Mouse (Mus musculus) kidney, adult 18-20 months (tissue): ENCODE measurements around the gene Selenos.

Experiments used
- DNase-seq: peaks from one replicate; pipeline ENCODE4 v3.0.0; 2021

The Selenos gene

DNA sequence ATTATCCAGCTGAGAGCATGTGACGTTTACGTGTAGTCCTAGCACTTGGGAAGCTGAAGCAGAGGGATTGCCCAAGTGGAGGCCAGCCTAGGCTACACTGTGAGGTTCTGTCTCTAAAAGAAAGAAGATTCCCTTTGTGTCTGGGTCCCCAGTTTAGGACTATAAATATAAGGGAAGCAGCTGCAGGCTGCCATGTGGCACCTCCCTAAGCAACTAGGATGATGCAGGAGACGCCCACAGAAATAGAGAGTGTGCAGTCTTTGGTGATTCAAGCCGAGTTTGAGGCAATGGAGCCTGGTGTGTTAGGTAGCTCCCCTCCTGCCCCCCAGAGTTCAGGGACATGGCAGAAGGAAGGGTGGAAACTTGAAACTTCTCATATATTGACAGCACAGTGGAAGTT lies 8.2 kb downstream of the Selenos start:
- DNase-seq: no peak

- DNase-seq: no peak
Measured at GRCm38 (mm10) chr7:66088077-66088476, 8.6 kb downstream of the Selenos start.

- DNase-seq: peak; percentile 18
Measured at GRCm38 (mm10) chr7:66090676-66091190, 11.3 kb downstream of the Selenos start.

- DNase-seq: no peak
Measured at GRCm38 (mm10) chr7:66091553-66091952, 12.1 kb downstream of the Selenos start.

DNA sequence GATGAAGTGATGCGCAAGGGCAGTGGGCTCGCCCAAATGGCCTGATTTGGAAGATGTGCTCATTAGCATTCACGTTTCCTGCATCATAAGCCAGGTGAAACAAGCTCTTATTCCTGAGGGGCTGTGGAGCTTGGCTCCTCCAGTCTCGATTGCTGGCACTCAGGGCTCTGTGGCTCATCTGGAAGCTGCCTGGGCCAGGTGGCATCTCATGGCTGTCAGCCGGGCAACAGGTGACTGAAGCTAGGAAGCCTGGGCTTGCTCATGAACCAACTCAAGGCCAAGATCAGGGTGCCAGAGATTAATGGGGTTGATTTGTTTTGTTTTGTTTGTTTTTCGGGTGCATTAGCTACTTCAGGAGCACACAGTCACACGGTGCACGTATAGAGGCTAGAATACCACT lies 13.2 kb downstream of the Selenos start:
- DNase-seq: no peak

GRCm38 (mm10) chr7:66094141-66094540 lies 14.7 kb downstream of the Selenos start:
- peak; percentile 35 for DNase-seq

DNA sequence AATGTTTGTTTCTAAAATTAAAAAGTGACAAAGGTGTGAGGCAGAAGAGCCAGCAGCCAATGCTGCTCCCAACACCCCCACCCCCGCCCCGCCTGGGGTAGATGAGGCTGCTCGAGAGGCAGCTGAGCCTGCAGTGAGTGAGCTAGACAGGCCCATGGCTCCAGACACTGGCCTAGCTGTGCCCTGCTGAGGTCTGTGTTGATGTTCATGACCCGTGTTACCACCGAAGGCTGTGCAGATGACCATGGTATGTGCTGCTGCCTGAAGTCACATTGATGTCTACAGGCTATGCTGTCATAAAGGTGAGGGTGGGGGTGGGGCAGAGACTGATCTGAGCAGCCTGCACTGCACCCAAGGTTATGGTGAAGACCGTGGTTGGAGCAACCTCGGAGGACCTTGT lies 19.4 kb downstream of the Selenos start:
- no peak for DNase-seq

DNA sequence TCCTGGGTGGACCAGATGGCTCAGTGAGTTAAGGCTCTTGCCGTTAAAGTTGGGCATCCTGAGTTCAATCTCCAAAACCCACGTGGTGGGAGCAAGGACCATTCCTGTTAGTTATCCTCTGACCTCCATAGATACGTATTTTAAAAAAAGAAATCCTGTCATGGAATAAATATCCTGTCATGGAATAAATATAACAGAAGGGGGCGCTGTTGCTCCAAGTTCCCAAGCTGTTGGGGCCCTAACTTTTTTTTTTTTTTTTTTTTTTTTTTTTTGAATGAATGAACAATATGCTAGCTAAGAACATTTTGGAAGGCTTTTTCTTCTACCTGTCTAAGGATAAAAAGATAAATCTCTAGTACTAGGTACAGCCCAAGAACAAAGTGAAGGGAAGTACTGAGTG lies 22.4 kb downstream of the Selenos start:
- DNase-seq: no peak

- no peak for DNase-seq
Measured at GRCm38 (mm10) chr7:66104531-66104930, 25.1 kb downstream of the Selenos start.

- DNase-seq: no peak
Measured at GRCm38 (mm10) chr7:66105771-66106170, 26.3 kb downstream of the Selenos start.

GRCm38 (mm10) chr7:66106581-66107056 lies 27.2 kb downstream of the Selenos start:
- no peak for DNase-seq

- DNase-seq: peak; percentile 34
Measured at GRCm38 (mm10) chr7:66107206-66107605, 27.8 kb downstream of the Selenos start.

- peak; percentile 20 for DNase-seq
Measured at GRCm38 (mm10) chr7:66107930-66108329, 28.5 kb downstream of the Selenos start.

DNA sequence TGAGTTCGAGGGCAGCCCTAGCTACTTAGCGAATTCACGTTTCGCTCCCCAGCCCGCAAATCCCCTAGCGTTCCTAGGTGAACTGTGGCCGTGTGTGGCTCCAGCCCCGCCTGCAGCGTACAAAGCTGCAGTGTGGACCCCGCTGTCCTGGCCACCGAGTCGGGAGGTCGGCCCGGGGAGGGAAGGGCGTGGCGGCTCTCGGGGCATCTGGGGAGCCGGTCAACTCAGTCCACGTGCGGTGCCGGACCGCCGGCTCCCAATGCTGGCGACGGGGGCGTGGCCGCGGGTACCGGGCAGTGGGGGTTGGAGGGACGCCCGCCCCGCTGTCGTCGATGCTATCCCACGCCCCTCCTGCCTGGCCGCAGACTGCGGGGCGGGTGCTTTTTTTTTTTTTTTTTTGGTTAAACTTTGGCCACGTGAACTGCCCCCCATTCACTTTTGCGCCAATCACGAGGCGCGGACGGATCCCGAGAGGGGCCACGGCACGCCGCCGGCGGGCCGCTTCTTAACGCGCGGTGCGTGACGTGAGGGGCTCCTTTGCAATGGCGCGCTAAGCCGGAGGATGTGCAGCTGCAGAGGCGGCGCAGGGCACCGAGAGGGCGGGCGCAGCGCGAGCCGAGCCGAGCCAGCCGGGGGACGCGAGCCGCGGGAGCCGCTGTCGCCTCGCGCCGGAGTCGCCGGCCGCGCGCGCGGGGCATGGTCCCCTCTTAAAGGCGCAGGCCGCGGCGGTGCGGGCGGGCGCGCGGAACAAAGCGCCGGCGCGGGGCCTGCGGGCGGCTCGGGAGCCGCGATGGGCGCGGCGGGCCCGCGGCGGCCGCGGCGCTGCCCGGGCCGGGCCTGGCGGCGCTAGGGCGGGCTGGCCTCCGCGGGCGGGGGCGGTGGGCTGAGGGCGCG lies 29.8 kb downstream of the Selenos start, which contains the start of gene Chsy1:
TSS of gene Chsy1 (plus strand) at position 555 of the 894 bp plus-strand sequence.
- peak; percentile 89 for DNase-seq

- peak; percentile 45 for DNase-seq
Measured at GRCm38 (mm10) chr7:66109855-66110635, 30.6 kb downstream of the Selenos start.

GRCm38 (mm10) chr7:66110636-66111112 lies 31.2 kb downstream of the Selenos start:
- peak; percentile 19 for DNase-seq

GRCm38 (mm10) chr7:66111211-66111610 lies 31.8 kb downstream of the Selenos start:
- no peak for DNase-seq

DNA sequence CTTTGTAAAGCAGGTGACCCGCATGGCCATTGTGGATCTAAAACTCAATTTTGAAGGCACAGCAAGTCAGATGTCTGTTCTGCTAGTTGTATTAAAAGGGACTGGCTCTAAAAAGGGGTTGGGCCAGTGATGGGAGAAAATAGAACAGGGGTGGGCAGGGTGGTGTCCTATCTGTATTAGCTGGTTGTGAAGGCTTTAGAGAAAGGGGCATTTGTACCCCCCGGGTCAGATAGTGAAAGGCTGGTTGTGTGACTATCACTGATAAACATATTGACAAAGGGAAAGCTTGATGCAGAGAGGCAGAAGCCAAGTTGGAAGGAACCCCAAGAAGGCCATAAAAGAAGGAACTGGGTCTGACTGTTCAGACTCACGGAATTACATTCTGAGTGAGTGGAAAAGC lies 34.1 kb downstream of the Selenos start:
- DNase-seq: no peak

GRCm38 (mm10) chr7:66115821-66116343 lies 36.4 kb downstream of the Selenos start:
- no peak for DNase-seq

GRCm38 (mm10) chr7:66116906-66117482 lies 37.5 kb downstream of the Selenos start:
- no peak for DNase-seq

DNA sequence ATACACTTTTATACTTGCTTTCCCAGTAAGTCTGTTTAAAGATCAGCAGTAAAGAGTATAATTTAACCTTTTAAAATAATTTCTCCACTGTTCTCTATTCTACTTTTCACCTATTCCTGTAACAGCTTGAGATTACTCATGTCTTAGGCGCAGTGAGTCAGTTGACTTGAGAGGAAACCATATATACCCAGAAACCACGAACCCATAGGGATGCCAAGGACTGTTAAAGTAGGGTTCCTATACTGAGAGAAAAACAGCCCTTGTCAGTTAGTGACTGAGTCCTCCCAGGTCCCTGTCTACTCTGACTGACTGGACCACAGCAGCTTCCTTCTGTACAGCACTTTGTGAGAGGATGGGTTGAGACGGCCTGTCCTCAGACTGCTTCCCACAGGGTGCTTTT lies 38.6 kb downstream of the Selenos start:
- no peak for DNase-seq

- no peak for DNase-seq
Measured at GRCm38 (mm10) chr7:66118796-66119195, 39.3 kb downstream of the Selenos start.

GRCm38 (mm10) chr7:66120139-66120538 lies 40.7 kb downstream of the Selenos start:
- no peak for DNase-seq
